Mouse (Mus musculus) lung, postnatal 0 days (tissue): ENCODE results near the gene Nrxn3.

Experiments
- CTCF ChIP-seq: IDR thresholded peaks from 2 replicates; pipeline ENCODE4 v1.5.1; 2016; ENCODE audit warnings: antibody characterized with exemption, mild to moderate bottlenecking
- EP300 ChIP-seq: IDR thresholded peaks from 2 replicates; pipeline ENCODE4 v1.6.1; 2016; ENCODE audit warnings: antibody characterized with exemption, mild to moderate bottlenecking, control low read depth

- TF ChIP-seq CTCF, result no peak
- no peak for TF ChIP-seq EP300
These were observed 1338.6 kb downstream of the Nrxn3 start for GRCm38 (mm10) chr12:90061312-90061711.
